Mouse (Mus musculus) small intestine, adult 2 months (tissue): Measurements from ENCODE around the gene Lsm7.

Experiments
- CTCF ChIP-seq: fragments of 200-500 bp; IDR thresholded peaks from 2 replicates; pipeline ENCODE4 v1.5.1; 2012; ENCODE audit warnings: low read depth, mild to moderate bottlenecking, control low read depth, inconsistent platforms, low read length, moderate library complexity, mixed read lengths; ENCODE audit not compliant: insufficient replicate concordance, insufficient read length; ENCODE audit errors: extremely low read depth
- POLR2A ChIP-seq: fragments of 200-500 bp; IDR thresholded peaks from 2 replicates; pipeline ENCODE4 v1.6.1; 2012; ENCODE audit warnings: low read depth, mild to moderate bottlenecking, control low read depth, inconsistent platforms, low read length, moderate library complexity

- TF ChIP-seq CTCF (no peak), POLR2A (no peak)
Measured at GRCm38 (mm10) chr10:80876594-80876993, 21.6 kb upstream of the Lsm7 start.
